Mouse (Mus musculus): ENCODE measurements at regions not wholly inside any gene's neighbourhood (a gene's known extent, or its start where the extent isn't known, plus 50 kb on each side); places are given as distances from the start of the nearest gene placed in this dataset.

- no peak overlapping the region for H3K4me2 ChIP-seq
- H3K27me3 ChIP-seq = no peaks in the 10 kb centered on the region
- H3K9me3 ChIP-seq (replicated peaks) = no peaks in the 10 kb centered on the region
- no peaks in the 10 kb centered on the region for H3K4me1 ChIP-seq (replicated peaks)
- H3K4me3 ChIP-seq (replicated peaks) = no peak overlapping the region
- H3K36me3 ChIP-seq = no peaks in the 10 kb centered on the region
- ATAC-seq (ENCODE audit: low read depth) (no peak), DNase-seq (no peak)
- H3K9ac ChIP-seq = no peak overlapping the region
- no peak overlapping the region for H3K27ac ChIP-seq
- 15% methylated on average over 1 of the region's 1 CpGs for WGBS (ENCODE audit: insufficient replicate concordance)
Measured at GRCm38 (mm10) chr6:11647651-11648050, 259.6 kb downstream of the Ndufa4 start.

- Histone ChIP-seq H3K4me3 (replicated peaks) (no peak overlapping the region), H3K4me1 (replicated peaks) (no peaks in the 10 kb centered on the region), H3K9ac (no peak overlapping the region), H3K36me3 (no peaks in the 10 kb centered on the region), H3K4me2 (no peak overlapping the region), H3K9me3 (replicated peaks) (no peaks in the 10 kb centered on the region), H3K27me3 (no peaks in the 10 kb centered on the region), H3K27ac (no peak overlapping the region)
- 59% methylated on average over 4 of the region's 4 CpGs for WGBS (ENCODE audit: insufficient replicate concordance)
- DNase-seq (no peak), ATAC-seq (ENCODE audit: low read depth) (no peak)
Measured at GRCm38 (mm10) chr6:11613331-11613730, 294.0 kb downstream of the Ndufa4 start.

GRCm38 (mm10) chr6:11608214-11608613, 299.1 kb downstream of the Ndufa4 start:
- H3K9ac ChIP-seq = no peak overlapping the region
- H3K9me3 ChIP-seq (replicated peaks) = no peaks in the 10 kb centered on the region
- no peak for DNase-seq
- no peak for ATAC-seq (ENCODE audit: low read depth)
- H3K27me3 ChIP-seq = no peaks in the 10 kb centered on the region
- no peak overlapping the region for H3K27ac ChIP-seq
- no peaks in the 10 kb centered on the region for H3K36me3 ChIP-seq
- H3K4me1 ChIP-seq (replicated peaks) = no peaks in the 10 kb centered on the region
- H3K4me3 ChIP-seq (replicated peaks) = no peak overlapping the region
- no peak overlapping the region for H3K4me2 ChIP-seq

- no peak for DNase-seq
- Histone ChIP-seq H3K9me3 (replicated peaks) (no peaks in the 10 kb centered on the region), H3K4me2 (no peak overlapping the region), H3K27ac (no peak overlapping the region), H3K27me3 (no peaks in the 10 kb centered on the region), H3K4me3 (replicated peaks) (no peak overlapping the region), H3K9ac (no peak overlapping the region), H3K4me1 (replicated peaks) (no peaks in the 10 kb centered on the region), H3K36me3 (no peaks in the 10 kb centered on the region)
- 62% methylated on average over 2 of the region's 2 CpGs for WGBS (ENCODE audit: insufficient replicate concordance)
- no peak for ATAC-seq (ENCODE audit: low read depth)
Measured at GRCm38 (mm10) chr6:11607696-11608095, 299.6 kb downstream of the Ndufa4 start.

GRCm38 (mm10) chr6:11606055-11606454, 301.2 kb downstream of the Ndufa4 start:
- Histone ChIP-seq H3K9me3 (replicated peaks) (no peaks in the 10 kb centered on the region), H3K9ac (no peak overlapping the region), H3K4me3 (replicated peaks) (no peak overlapping the region), H3K27me3 (no peaks in the 10 kb centered on the region), H3K36me3 (no peaks in the 10 kb centered on the region), H3K27ac (no peak overlapping the region), H3K4me1 (replicated peaks) (no peaks in the 10 kb centered on the region), H3K4me2 (no peak overlapping the region)
- DNase-seq = no peak
- WGBS (ENCODE audit: insufficient replicate concordance) = 49% methylated on average over 3 of the region's 3 CpGs
- no peak for ATAC-seq (ENCODE audit: low read depth)

- no peak overlapping the region for H3K4me3 ChIP-seq (replicated peaks)
- H3K27ac ChIP-seq = no peak overlapping the region
- no peaks in the 10 kb centered on the region for H3K36me3 ChIP-seq
- H3K4me2 ChIP-seq = no peak overlapping the region
- DNase-seq (no peak), ATAC-seq (ENCODE audit: low read depth) (no peak)
- 46% methylated on average over 4 of the region's 4 CpGs for WGBS (ENCODE audit: insufficient replicate concordance)
- no peaks in the 10 kb centered on the region for H3K4me1 ChIP-seq (replicated peaks)
- no peak overlapping the region for H3K9ac ChIP-seq
- no peaks in the 10 kb centered on the region for H3K27me3 ChIP-seq
- H3K9me3 ChIP-seq (replicated peaks) = no peaks in the 10 kb centered on the region
Measured at GRCm38 (mm10) chr6:11605526-11605925, 301.8 kb downstream of the Ndufa4 start.

- H3K36me3 ChIP-seq = no peaks in the 10 kb centered on the region
- H3K4me2 ChIP-seq = no peak overlapping the region
- no peak overlapping the region for H3K4me3 ChIP-seq (replicated peaks)
- ATAC-seq (ENCODE audit: low read depth) = no peak
- no peaks in the 10 kb centered on the region for H3K9me3 ChIP-seq (replicated peaks)
- 32% methylated on average over 2 of the region's 2 CpGs for WGBS (ENCODE audit: insufficient replicate concordance)
- no peak overlapping the region for H3K27ac ChIP-seq
- H3K9ac ChIP-seq = no peak overlapping the region
- 0 out of 2 replicates have a peak, but pooled peaks cover 5% of the 10 kb centered on the region for H3K4me1 ChIP-seq (replicated peaks)
- no peak for DNase-seq
- no peaks in the 10 kb centered on the region for H3K27me3 ChIP-seq
Measured at GRCm38 (mm10) chr6:11594936-11595335, 312.4 kb downstream of the Ndufa4 start.

- ATAC-seq (ENCODE audit: low read depth) (peak; percentile 65), DNase-seq (no peak)
- H3K27me3 ChIP-seq = no peaks in the 10 kb centered on the region
- peak overlapping the region; percentile 50 for H3K4me2 ChIP-seq
- H3K4me3 ChIP-seq (replicated peaks) = no peak overlapping the region
- H3K36me3 ChIP-seq = no peaks in the 10 kb centered on the region
- H3K4me1 ChIP-seq (replicated peaks) = 0 out of 2 replicates have a peak, but pooled peaks cover 5% of the 10 kb centered on the region
- no peak overlapping the region for H3K27ac ChIP-seq
- 0 out of 2 replicates have a peak overlapping the region, but pooled peaks have one; percentile 22 for H3K9ac ChIP-seq
- no peaks in the 10 kb centered on the region for H3K9me3 ChIP-seq (replicated peaks)
- 21% methylated on average over 14 of the region's 14 CpGs for WGBS (ENCODE audit: insufficient replicate concordance)
Measured at GRCm38 (mm10) chr6:11593583-11594271, 313.6 kb downstream of the Ndufa4 start.

GRCm38 (mm10) chr6:11576091-11576490, 331.2 kb downstream of the Ndufa4 start:
- Histone ChIP-seq H3K9ac (no peak overlapping the region), H3K4me1 (replicated peaks) (no peaks in the 10 kb centered on the region), H3K36me3 (no peaks in the 10 kb centered on the region), H3K9me3 (replicated peaks) (no peaks in the 10 kb centered on the region), H3K4me2 (no peak overlapping the region), H3K27ac (no peak overlapping the region), H3K27me3 (no peaks in the 10 kb centered on the region), H3K4me3 (replicated peaks) (no peak overlapping the region)
- ATAC-seq (ENCODE audit: low read depth) = no peak
- no peak for DNase-seq
- WGBS (ENCODE audit: insufficient replicate concordance) = 69% methylated on average over 5 of the region's 5 CpGs

- Histone ChIP-seq H3K4me1 (replicated peaks) (no peaks in the 10 kb centered on the region), H3K27me3 (no peaks in the 10 kb centered on the region), H3K9me3 (replicated peaks) (no peaks in the 10 kb centered on the region), H3K9ac (no peak overlapping the region), H3K27ac (no peak overlapping the region), H3K4me2 (no peak overlapping the region), H3K36me3 (no peaks in the 10 kb centered on the region), H3K4me3 (replicated peaks) (no peak overlapping the region)
- 64% methylated on average over 2 of the region's 2 CpGs for WGBS (ENCODE audit: insufficient replicate concordance)
- DNase-seq (no peak), ATAC-seq (ENCODE audit: low read depth) (no peak)
Measured at GRCm38 (mm10) chr6:11565246-11565645, 342.1 kb downstream of the Ndufa4 start.

- ATAC-seq (ENCODE audit: low read depth) = no peak
Measured at GRCm38 (mm10) chr6:11550473-11550872, 356.8 kb downstream of the Ndufa4 start.

GRCm38 (mm10) chr6:11547318-11547717, 360.0 kb downstream of the Ndufa4 start:
- Histone ChIP-seq H3K9ac (no peak overlapping the region), H3K36me3 (no peaks in the 10 kb centered on the region), H3K4me1 (replicated peaks) (no peaks in the 10 kb centered on the region), H3K27ac (no peak overlapping the region), H3K9me3 (replicated peaks) (no peaks in the 10 kb centered on the region), H3K4me2 (no peak overlapping the region), H3K27me3 (no peaks in the 10 kb centered on the region), H3K4me3 (replicated peaks) (no peak overlapping the region)
- ATAC-seq (ENCODE audit: low read depth) (no peak), DNase-seq (no peak)

More at GRCm38 (mm10) chr6:11550473-11550872, 356.8 kb downstream of the Ndufa4 start:
- Histone ChIP-seq H3K9me3 (replicated peaks) (no peaks in the 10 kb centered on the region), H3K9ac (no peak overlapping the region), H3K27ac (no peak overlapping the region), H3K36me3 (no peaks in the 10 kb centered on the region), H3K27me3 (no peaks in the 10 kb centered on the region), H3K4me1 (replicated peaks) (no peaks in the 10 kb centered on the region), H3K4me3 (replicated peaks) (no peak overlapping the region), H3K4me2 (no peak overlapping the region)
- no peak for DNase-seq

All from liver, embryonic 13.5 days (tissue).